Mouse (Mus musculus): ENCODE results near the gene Il12rb1.

DNA sequence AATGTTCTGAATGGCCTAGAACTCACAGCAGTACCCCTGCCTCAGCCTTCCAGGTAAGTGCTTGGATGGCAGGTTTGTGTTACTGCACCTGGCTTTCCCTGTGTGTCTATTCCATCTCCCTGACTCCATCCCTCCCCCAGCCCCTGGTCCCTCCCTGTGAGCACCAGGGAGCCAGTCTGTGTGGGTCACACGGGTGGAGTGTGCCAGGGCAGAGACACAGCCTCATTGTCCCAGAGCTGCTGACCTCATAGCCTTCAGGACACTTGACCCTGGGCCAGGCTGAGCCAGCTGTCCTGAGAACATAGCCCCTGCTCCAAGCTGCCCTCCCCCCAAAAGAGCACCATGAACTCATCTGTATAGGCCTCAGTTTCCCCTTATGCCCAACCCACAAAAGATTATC is 945 bp upstream of the Il12rb1 start:
- TF ChIP-seq CTCF (IDR thresholded peaks at IDR 0.05; ENCODE audit: extremely low read depth, insufficient read length, insufficient replicate concordance, low read depth, low read length): no peak
- TF ChIP-seq POLR2A (IDR thresholded peaks at IDR 0.05; ENCODE audit: low read depth, low read length): no peak

Data from small intestine, adult 2 months (tissue).